Mouse (Mus musculus): Measurements from ENCODE around the gene Pak4.

DNA sequence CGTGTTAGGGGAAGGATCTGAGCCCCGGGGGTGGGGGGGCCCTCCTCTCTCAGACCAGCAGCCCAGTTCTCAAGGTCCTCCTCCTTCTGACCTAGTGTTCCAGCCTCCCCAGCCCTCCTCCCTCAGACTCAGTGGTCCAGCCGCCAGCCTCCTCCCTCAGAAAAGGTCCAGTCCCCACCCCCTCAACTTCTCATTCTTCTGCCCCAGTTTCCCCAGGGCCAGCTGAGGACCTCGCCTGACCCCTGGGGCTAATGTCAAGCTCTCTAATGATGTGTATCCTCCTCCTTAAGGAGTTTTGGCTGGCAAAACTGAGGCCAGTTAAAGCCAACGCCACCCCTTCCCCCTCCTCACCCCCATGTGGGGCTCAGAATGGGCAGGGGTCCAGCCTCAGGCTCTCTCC, 50.8 kb downstream of the Pak4 start, which contains the start of gene Nccrp1:
- TF ChIP-seq CTCF (IDR thresholded peaks at IDR 0.05; ENCODE audit: borderline replicate concordance, control insufficient read depth, extremely low read depth, insufficient read depth, low read length, poor library complexity) (no peak), POLR2A (IDR thresholded peaks at IDR 0.05; ENCODE audit: control insufficient read depth, extremely low read depth, insufficient read depth, low read length, poor library complexity) (no peak)

Data from thymus, adult 2 months (tissue).